Mouse (Mus musculus) MN1 (cell line): ENCODE results near the gene Igsf8.

ENCODE experiments used
- DNase-seq: peaks from one replicate; pipeline ENCODE4 v3.0.0-alpha.2; 2016; ENCODE audit warnings: low spot score

Gene Igsf8

GRCm38 (mm10) chr1:172349504-172349903 is 88.1 kb downstream of the Igsf8 start:
- no peak for DNase-seq

GRCm38 (mm10) chr1:172349916-172350812 is 88.7 kb downstream of the Igsf8 start:
- no peak for DNase-seq

GRCm38 (mm10) chr1:172352001-172352400 is 90.6 kb downstream of the Igsf8 start:
- DNase-seq = no peak

GRCm38 (mm10) chr1:172352453-172352852 is 91.0 kb downstream of the Igsf8 start:
- DNase-seq = no peak

- no peak for DNase-seq
Observed at GRCm38 (mm10) chr1:172355336-172355735, 93.9 kb downstream of the Igsf8 start.

- peak; percentile 62 for DNase-seq
Observed at GRCm38 (mm10) chr1:172357550-172357949, 96.1 kb downstream of the Igsf8 start.

- DNase-seq = no peak
Observed at GRCm38 (mm10) chr1:172358341-172358740, 96.9 kb downstream of the Igsf8 start.

- DNase-seq = no peak
Observed at GRCm38 (mm10) chr1:172364684-172365083, 103.2 kb downstream of the Igsf8 start.

- no peak for DNase-seq
Observed at GRCm38 (mm10) chr1:172368768-172369418, 107.5 kb downstream of the Igsf8 start.
